Mouse (Mus musculus): ENCODE measurements at regions not wholly inside any gene's neighbourhood (a gene's known extent, or its start where the extent isn't known, plus 50 kb on each side); places are given as distances from the start of the nearest gene placed in this dataset.

GRCm38 (mm10) chr17:4116476-4116875 is 420.4 kb upstream of the Nox3 start:
- TF ChIP-seq GATA1 (IDR thresholded peaks at IDR 0.05; ENCODE audit: low read length) (no peak), TAL1 (IDR thresholded peaks at IDR 0.05; ENCODE audit: low read length) (no peak)
